Mouse (Mus musculus) liver, embryonic 14 days (tissue): Measurements from ENCODE around the gene Rsph1. TPM values are rescaled to one million over a fixed set of nuclear protein-coding genes. Genes with fewer than 3 reads are reported as not detected.

Experiments used
- polyA plus RNA-seq: library from polyadenylated mRNA; depleted of rRNA; stranded (reverse); fragments of >200 nt; gene quantifications from 2 replicates; pipeline ENCODE4 v1.2.3, GENCODE M21; 2012; rRNA removed

Rsph1 gene
- 0.06 and 0.15 TPM in 2 replicates for polyA plus RNA-seq

GRCm38 (mm10) chr17:31276922-31277918 lies at the start of gene Rsph1:
TSS of gene Rsph1 (minus strand) at chr17:31277383.

GRCm38 (mm10) chr17:31286492-31286891 lies 9.3 kb upstream of the Rsph1 start, which contains the start of gene Slc37a1:
TSS of gene Slc37a1 (plus strand) at chr17:31286792.

DNA sequence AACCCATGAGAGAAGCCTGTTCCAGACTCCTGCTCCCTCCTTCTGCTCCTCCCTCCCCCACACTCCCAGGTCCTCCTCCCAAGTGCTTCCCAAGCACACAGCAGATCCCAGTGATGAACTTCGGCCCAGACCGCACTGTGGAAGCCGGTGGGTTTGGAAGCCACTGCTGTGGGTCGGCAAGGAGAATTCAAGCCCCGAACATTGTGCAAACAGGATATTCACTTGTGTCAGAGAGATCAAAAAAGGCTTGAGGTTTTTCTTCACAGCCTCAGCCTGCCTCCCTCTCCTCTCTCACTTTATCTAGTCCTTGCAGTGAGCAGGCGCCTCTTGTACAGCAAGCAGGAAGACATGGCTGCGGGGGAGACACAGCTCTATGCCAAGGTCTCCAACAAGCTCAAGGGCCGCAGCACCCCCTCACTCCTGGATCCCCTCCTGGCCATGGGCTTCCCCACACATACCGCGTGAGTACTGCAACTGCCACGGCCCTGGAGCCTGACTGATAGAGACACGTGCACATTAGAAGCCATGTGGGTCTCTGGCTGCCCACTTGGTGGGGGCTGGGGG lies 69.3 kb downstream of the Rsph1 start, which contains the start of gene Ubash3a:
Gene Ubash3a, plus strand, starts transcription at position 103 of the 564 bp plus-strand sequence.

Other genes starting within 250 kb of the Rsph1 start
- 1.5 and 2.1 TPM in 2 replicates for gene Abcg1, start 219.7 kb downstream of the Rsph1 start, polyA plus RNA-seq
- 6.9 and 8.1 TPM in 2 replicates for gene Tff3, start 147.7 kb downstream of the Rsph1 start, polyA plus RNA-seq
- not detected in 2 replicates for gene Tff2, start 133.1 kb downstream of the Rsph1 start, polyA plus RNA-seq
- not detected in 2 replicates for gene Tff1, start 112.1 kb downstream of the Rsph1 start, polyA plus RNA-seq
- 0.27 and 0.45 TPM in 2 replicates for gene Tmprss3, start 78.4 kb downstream of the Rsph1 start, polyA plus RNA-seq
- 7.8 and 9.4 TPM in 2 replicates for gene Ubash3a, start 69.5 kb downstream of the Rsph1 start, polyA plus RNA-seq
- gene Slc37a1, start 9.4 kb upstream of the Rsph1 start, polyA plus RNA-seq = 2.0 and 2.1 TPM in 2 replicates
- gene Pde9a, start 108.8 kb upstream of the Rsph1 start, polyA plus RNA-seq = 3.3 and 3.8 TPM in 2 replicates
- 13.7 and 15.6 TPM in 2 replicates for gene Wdr4, start 242.6 kb upstream of the Rsph1 start, polyA plus RNA-seq
- gene Ndufv3, start 242.7 kb upstream of the Rsph1 start, polyA plus RNA-seq = 63.1 and 68.5 TPM in 2 replicates